In genomic region chr8:12031796-12032195, GRCm38 (mm10) we compare ENCODE assay signal across 11 mouse cellular contexts.
DNase-seq lines count a peak whose midpoint lies in the region; ATAC-seq and TF ChIP-seq lines count a peak whose summit lies in the region.
"Had no signal": no experiment of that assay in that cellular context is flagged by ENCODE, and none has a peak within 500 bp of the region (broad histone marks: within the 10 kb centered on the region; RNA-seq: fewer than 3 reads in every experiment).

No protein-coding gene starts in this region.

- no peak overlapping the region for H3K4me2 ChIP-seq in kidney, embryonic 15.5 days
- H3K4me2 ChIP-seq in hindbrain, embryonic 13.5 days: no peak overlapping the region
- H3K4me2 ChIP-seq: embryonic facial prominence, embryonic 12.5 days had no signal

- H3K36me3 ChIP-seq in kidney, adult 2 months (ENCODE audit: control insufficient read depth, insufficient read depth, low read length): no peaks in the 10 kb centered on the region
- H3K36me3 ChIP-seq in kidney, embryonic 15.5 days: no peaks in the 10 kb centered on the region
- H3K36me3 ChIP-seq in hindbrain, embryonic 13.5 days: no peaks in the 10 kb centered on the region
- H3K36me3 ChIP-seq: embryonic facial prominence, embryonic 12.5 days; G1E had no signal

- H3K27me3 ChIP-seq in kidney, adult 2 months (replicated peaks; ENCODE audit: control insufficient read depth, insufficient read depth, low read length): no peaks in the 10 kb centered on the region
- H3K27me3 ChIP-seq in kidney, embryonic 15.5 days: peaks cover 10% of the 10 kb centered on the region
- H3K27me3 ChIP-seq in hindbrain, embryonic 13.5 days: peaks cover 83% of the 10 kb centered on the region

- H3K9ac ChIP-seq in kidney, embryonic 15.5 days: no peak overlapping the region
- no peak overlapping the region for H3K9ac ChIP-seq in hindbrain, embryonic 13.5 days
- H3K9ac ChIP-seq: embryonic facial prominence, embryonic 12.5 days had no signal

- peak; percentile 3 for DNase-seq in kidney, adult 2 months
- DNase-seq in cerebellum, postnatal 10 days: peak; percentile 70 to 78
- DNase-seq in frontal cortex, adult 2 months (ENCODE audit: extremely low spot score in 1 of 2, low spot score in 1 of 2): peak; percentile 34 to 58
- DNase-seq in right cerebral cortex, adult 18-20 months: peak; percentile 44
- DNase-seq in testis, postnatal 10 days (ENCODE audit: low spot score): no peak
- DNase-seq: kidney, adult 18-20 months; retina, postnatal 1 day had no signal

- no peak for ATAC-seq in kidney, embryonic 15.5 days (replicated peaks; ENCODE audit: low FRiP score)
- no peak for ATAC-seq in hindbrain, embryonic 13.5 days (ENCODE audit: low FRiP score)

- TF ChIP-seq POLR2A in kidney, adult 2 months (IDR thresholded peaks at IDR 0.05; ENCODE audit: low read depth, low read length): no peak

- H3K9me3 ChIP-seq in kidney, embryonic 15.5 days (replicated peaks): no peaks in the 10 kb centered on the region
- no peaks in the 10 kb centered on the region for H3K9me3 ChIP-seq in hindbrain, embryonic 13.5 days
- H3K9me3 ChIP-seq: embryonic facial prominence, embryonic 12.5 days; G1E had no signal

- WGBS in kidney, adult 2 months: 42% methylated on average over 3 of the region's 3 CpGs
- 48% methylated on average over 3 of the region's 3 CpGs for WGBS in kidney, embryonic 15.5 days
- 74% methylated on average over 3 of the region's 3 CpGs for WGBS in hindbrain, embryonic 13.5 days

- no peak for TF ChIP-seq CTCF in kidney, adult 2 months (conservative IDR thresholded peaks at IDR 0.05; ENCODE audit: insufficient read depth, insufficient read length, low read depth, low read length)

- H3K4me3 ChIP-seq in kidney, adult 2 months (ENCODE audit: insufficient read depth, low read depth, low read length): no peak overlapping the region
- no peak overlapping the region for H3K4me3 ChIP-seq in kidney, embryonic 15.5 days (replicated peaks)
- no peak overlapping the region for H3K4me3 ChIP-seq in hindbrain, embryonic 13.5 days
- H3K4me3 ChIP-seq: embryonic facial prominence, embryonic 12.5 days had no signal

- H3K4me1 ChIP-seq in kidney, adult 2 months (ENCODE audit: control insufficient read depth, insufficient read depth, low read length): no peaks in the 10 kb centered on the region
- 0 out of 2 replicates have a peak, but pooled peaks cover 2% of the 10 kb centered on the region for H3K4me1 ChIP-seq in kidney, embryonic 15.5 days
- H3K4me1 ChIP-seq in hindbrain, embryonic 13.5 days (replicated peaks): peaks cover 32% of the 10 kb centered on the region
- H3K4me1 ChIP-seq: embryonic facial prominence, embryonic 12.5 days had no signal

- no peak overlapping the region for H3K27ac ChIP-seq in kidney, adult 2 months (ENCODE audit: insufficient read depth, low read depth, low read length)
- H3K27ac ChIP-seq in kidney, embryonic 15.5 days: no peak overlapping the region
- no peak overlapping the region for H3K27ac ChIP-seq in hindbrain, embryonic 13.5 days
- H3K27ac ChIP-seq: embryonic facial prominence, embryonic 12.5 days had no signal
